Mouse (Mus musculus): ENCODE data around the gene Cep95. TPM values are rescaled to one million over a fixed set of nuclear protein-coding genes. Genes with fewer than 3 reads are reported as not detected.

Gene Cep95
- polyA plus RNA-seq, 1 experiment from 2014 or later: 22.7 TPM

Small RNAs within 50 kb of the gene (microRNA-seq; reads per million reads assigned to microRNA genes)
- not detected for gene Gm25994
- 12.2 reads per million, percentile 23 among the genes with 10 or more reads in this experiment for gene Mir3064

Other genes starting within 250 kb of the Cep95 start
- 13.3 and 15.5 TPM in 2 replicates for gene Tex2, start 175.8 kb upstream of the Cep95 start, polyA plus RNA-seq (2016; fragmentation: Nextera tagmentation; extraction: Ambion mirVana)
- 21.5 and 22.3 TPM in 2 replicates for gene Pecam1, start 38.6 kb upstream of the Cep95 start, polyA plus RNA-seq (2016; fragmentation: Nextera tagmentation; extraction: Ambion mirVana)
- gene Milr1, start 38.0 kb upstream of the Cep95 start, polyA plus RNA-seq (2016; fragmentation: Nextera tagmentation; extraction: Ambion mirVana): 1.0 and 1.3 TPM in 2 replicates
- 8.5 and 10.7 TPM in 2 replicates for gene Polg2, start 9.7 kb upstream of the Cep95 start, polyA plus RNA-seq (2016; fragmentation: Nextera tagmentation; extraction: Ambion mirVana)
- gene Ddx5, start 67 bp upstream of the Cep95 start, polyA plus RNA-seq (2016; fragmentation: Nextera tagmentation; extraction: Ambion mirVana): 467 and 505 TPM in 2 replicates
- gene Smurf2, start 131.5 kb downstream of the Cep95 start, polyA plus RNA-seq (2016; fragmentation: Nextera tagmentation; extraction: Ambion mirVana): 16.6 and 18.3 TPM in 2 replicates
- gene Kpna2, start 210.3 kb downstream of the Cep95 start, polyA plus RNA-seq (2016; fragmentation: Nextera tagmentation; extraction: Ambion mirVana): 340 and 349 TPM in 2 replicates
- 4.3 and 4.5 TPM in 2 replicates for gene 1810010H24Rik, start 236.4 kb downstream of the Cep95 start, polyA plus RNA-seq (2016; fragmentation: Nextera tagmentation; extraction: Ambion mirVana)

Data from hindbrain, embryonic 12.5 days (tissue).